Mouse (Mus musculus) 416B (cell line): ENCODE measurements around the gene Rapgef5.

Source experiments
- DNase-seq: peaks from one replicate; pipeline ENCODE4 v3.0.0; 2011; ENCODE audit warnings: low read depth

The Rapgef5 gene

GRCm38 (mm10) chr12:117516179-117516578 lies at the start of gene Rapgef5:
TSS of gene Rapgef5 (plus strand) at chr12:117516479.
- DNase-seq = no peak

GRCm38 (mm10) chr12:117468329-117468728 lies 48.0 kb upstream of the Rapgef5 start:
- DNase-seq = no peak

GRCm38 (mm10) chr12:117479014-117479413 lies 37.3 kb upstream of the Rapgef5 start:
- peak; percentile 30 for DNase-seq

- no peak for DNase-seq
Measured at GRCm38 (mm10) chr12:117479680-117480079, 36.6 kb upstream of the Rapgef5 start.

- DNase-seq = peak; percentile 20
Measured at GRCm38 (mm10) chr12:117480958-117481357, 35.3 kb upstream of the Rapgef5 start.

GRCm38 (mm10) chr12:117482665-117483064 lies 33.6 kb upstream of the Rapgef5 start:
- DNase-seq = no peak

GRCm38 (mm10) chr12:117486118-117487057 lies 29.9 kb upstream of the Rapgef5 start:
- no peak for DNase-seq

- no peak for DNase-seq
Measured at GRCm38 (mm10) chr12:117496501-117497176, 19.6 kb upstream of the Rapgef5 start.

- no peak for DNase-seq
Measured at GRCm38 (mm10) chr12:117497361-117497760, 18.9 kb upstream of the Rapgef5 start.

- DNase-seq = no peak
Measured at GRCm38 (mm10) chr12:117499242-117499641, 17.0 kb upstream of the Rapgef5 start.

- no peak for DNase-seq
Measured at GRCm38 (mm10) chr12:117501180-117501579, 15.1 kb upstream of the Rapgef5 start.

- DNase-seq = no peak
Measured at GRCm38 (mm10) chr12:117502834-117503233, 13.4 kb upstream of the Rapgef5 start.

GRCm38 (mm10) chr12:117505163-117505562 lies 11.1 kb upstream of the Rapgef5 start:
- peak; percentile 13 for DNase-seq

GRCm38 (mm10) chr12:117507772-117508171 lies 8.5 kb upstream of the Rapgef5 start:
- DNase-seq = no peak

GRCm38 (mm10) chr12:117509919-117510318 lies 6.4 kb upstream of the Rapgef5 start:
- no peak for DNase-seq

- no peak for DNase-seq
Measured at GRCm38 (mm10) chr12:117512468-117512867, 3.8 kb upstream of the Rapgef5 start.

- DNase-seq = no peak
Measured at GRCm38 (mm10) chr12:117513150-117513932, 2.9 kb upstream of the Rapgef5 start.

- peak; percentile 4 for DNase-seq
Measured at GRCm38 (mm10) chr12:117517275-117517936, 1.1 kb downstream of the Rapgef5 start.

GRCm38 (mm10) chr12:117524311-117525013 lies 8.2 kb downstream of the Rapgef5 start:
- no peak for DNase-seq

GRCm38 (mm10) chr12:117527889-117528288 lies 11.6 kb downstream of the Rapgef5 start:
- DNase-seq = no peak

GRCm38 (mm10) chr12:117528509-117529145 lies 12.3 kb downstream of the Rapgef5 start:
- no peak for DNase-seq
